Mouse (Mus musculus) brown adipose tissue, adult 24 weeks (tissue): Measurements from ENCODE around the gene Lemd1. TPM values are rescaled to one million over a fixed set of nuclear protein-coding genes. Genes with fewer than 3 reads are reported as not detected.
"Not testable (repeated sequence)": the region's sequence is repeated elsewhere in the genome, so short reads cannot be mapped to it uniquely, and the experiment has no call there.

ENCODE experiments used
- H3K27ac ChIP-seq: fragments of 200-500 bp; replicated peaks from 2 replicates; pipeline ENCODE4 v1.5.1; 2012; ENCODE audit warnings: low read depth, mild to moderate bottlenecking, low read length
- H3K4me1 ChIP-seq: fragments of 200-500 bp; 2 replicates; pipeline ENCODE4 v1.6.1; 2012; ENCODE audit warnings: low read length, mixed read lengths; ENCODE audit not compliant: control insufficient read depth, insufficient read depth, insufficient read length
- H3K4me3 ChIP-seq: fragments of 200-500 bp; 2 replicates; pipeline ENCODE4 v1.5.1; 2012; ENCODE audit warnings: low read depth, mild to moderate bottlenecking, low read length, moderate library complexity; ENCODE audit not compliant: insufficient read depth
- polyA plus RNA-seq: library from polyadenylated mRNA; stranded (reverse); fragments of >200 nt; gene quantifications from 2 replicates; pipeline ENCODE4 v1.2.4, GENCODE M21; 2012; ENCODE audit not compliant: missing spikeins, insufficient read depth, insufficient read length

Gene Lemd1
- polyA plus RNA-seq, 1 experiment = not detected

- Histone ChIP-seq H3K27ac (no peak overlapping the region), H3K4me3 (no peak overlapping the region), H3K4me1 (no peaks in the 10 kb centered on the region)
Observed at GRCm38 (mm10) chr1:132268418-132269060, 77.3 kb downstream of the Lemd1 start.

DNA sequence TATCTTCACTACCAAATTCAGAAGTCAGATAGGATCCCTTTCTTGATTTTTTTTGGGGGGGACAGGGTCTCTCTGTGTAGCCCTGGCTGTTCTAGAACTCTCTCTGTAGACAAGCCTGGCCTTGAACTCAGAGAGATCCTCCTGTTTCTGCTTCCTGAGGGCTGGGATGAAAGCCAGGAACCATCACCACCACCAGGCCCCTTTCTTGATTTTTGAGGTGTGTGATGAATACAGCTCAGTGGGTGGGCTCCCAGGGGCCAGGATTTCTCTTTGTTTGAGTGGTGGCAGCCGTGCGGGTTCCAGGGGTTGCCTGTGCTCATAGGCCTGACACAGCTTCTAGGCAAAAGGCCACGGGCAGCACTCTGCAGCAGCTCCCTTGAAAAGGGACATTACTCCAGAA, 80.0 kb downstream of the Lemd1 start:
- Histone ChIP-seq H3K4me3 (no peak overlapping the region), H3K4me1 (no peaks in the 10 kb centered on the region), H3K27ac (no peak overlapping the region)

DNA sequence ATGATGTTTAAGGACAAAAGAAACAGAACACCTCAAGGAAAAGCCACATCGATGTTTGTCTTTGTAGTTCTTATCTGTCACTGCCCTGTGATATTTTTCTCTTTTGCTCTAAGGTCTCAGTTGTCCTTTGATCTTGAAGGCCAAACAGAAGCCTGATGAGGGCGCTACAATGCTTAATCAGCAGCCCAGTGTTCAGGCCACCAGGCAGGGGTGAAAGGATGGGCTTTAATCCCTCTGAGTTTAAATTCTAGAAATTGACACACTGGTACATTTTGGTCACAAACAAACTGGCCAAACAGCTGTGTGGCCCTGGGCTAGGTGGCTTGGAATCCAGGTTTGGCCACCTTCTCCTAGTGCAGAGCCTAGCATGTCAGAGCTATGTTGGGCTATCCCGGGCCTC, 85.5 kb downstream of the Lemd1 start:
- H3K4me3 ChIP-seq = no peak overlapping the region
- H3K4me1 ChIP-seq = no peaks in the 10 kb centered on the region
- no peak overlapping the region for H3K27ac ChIP-seq

- no peak overlapping the region for H3K4me3 ChIP-seq
Observed at GRCm38 (mm10) chr1:132277124-132277523, 85.9 kb downstream of the Lemd1 start.

DNA sequence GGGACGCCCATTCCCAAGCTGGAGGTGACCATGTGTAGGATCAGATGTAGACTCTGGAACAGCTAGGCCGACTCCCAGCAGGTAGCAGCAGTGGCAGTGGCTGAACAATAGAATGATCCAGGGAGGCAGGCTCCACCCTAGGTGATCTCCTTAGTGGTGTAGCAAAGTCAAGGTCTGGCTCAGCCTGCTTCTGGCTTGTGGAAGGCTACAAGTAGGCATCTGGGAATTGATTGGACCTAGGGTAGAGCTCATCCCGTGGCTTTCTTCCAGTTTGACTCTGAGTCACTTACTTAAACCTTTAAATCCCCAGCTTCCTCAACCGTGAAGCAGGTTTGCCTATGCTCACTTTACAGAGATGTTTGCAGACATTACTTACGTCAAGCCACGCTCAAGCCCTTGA, 89.4 kb downstream of the Lemd1 start:
- not testable (repeated sequence) for H3K4me3 ChIP-seq, H3K27ac ChIP-seq, H3K4me1 ChIP-seq

More at GRCm38 (mm10) chr1:132277124-132277523, 85.9 kb downstream of the Lemd1 start:
- H3K4me1 ChIP-seq = no peaks in the 10 kb centered on the region
- H3K27ac ChIP-seq = no peak overlapping the region

GRCm38 (mm10) chr1:132281523-132282176, 90.4 kb downstream of the Lemd1 start:
- no peak overlapping the region for H3K27ac ChIP-seq
- H3K4me1 ChIP-seq = no peaks in the 10 kb centered on the region
- no peak overlapping the region for H3K4me3 ChIP-seq

DNA sequence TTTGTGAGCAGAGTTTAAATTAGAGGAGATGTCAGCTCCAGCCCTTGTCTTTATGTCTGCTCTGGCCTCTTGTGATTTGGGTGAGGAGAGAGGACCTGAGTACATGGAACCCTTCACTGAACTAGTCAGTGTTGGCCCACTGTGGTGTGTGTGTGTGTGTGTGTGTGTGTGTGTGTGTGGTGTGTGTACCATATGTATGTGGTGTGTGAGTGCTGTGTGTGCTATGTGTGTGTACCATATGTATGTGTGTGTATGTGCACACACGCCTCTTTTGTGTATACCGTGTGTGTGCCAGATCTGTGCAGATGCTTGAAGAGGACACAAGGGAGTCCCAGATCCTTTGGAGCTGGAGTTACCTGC, 90.9 kb downstream of the Lemd1 start:
- Histone ChIP-seq H3K27ac (no peak overlapping the region), H3K4me3 (no peak overlapping the region), H3K4me1 (no peaks in the 10 kb centered on the region)

DNA sequence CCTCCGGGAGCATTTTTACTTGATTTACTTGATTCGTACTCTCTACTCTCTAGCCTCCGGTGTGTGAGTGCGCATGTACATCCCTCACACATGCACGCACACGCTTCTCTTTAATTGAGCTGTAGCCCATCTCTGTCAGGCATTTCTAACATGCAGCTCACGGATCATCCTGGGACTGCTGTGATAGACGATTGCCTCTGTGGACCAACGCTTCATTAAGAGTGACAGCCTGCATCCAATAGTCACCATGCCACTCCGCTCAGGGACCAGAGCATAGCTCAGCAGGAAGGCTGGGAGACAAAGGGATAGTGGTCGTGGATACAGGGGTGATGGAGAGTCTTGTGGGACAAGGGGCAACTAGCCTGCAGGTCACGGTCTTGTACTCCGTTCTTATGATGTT, 91.8 kb downstream of the Lemd1 start:
- H3K4me1 ChIP-seq = peaks cover 3% of the 10 kb centered on the region; the same call in 1 of the 2 replicates
- no peak overlapping the region for H3K4me3 ChIP-seq
- no peak overlapping the region for H3K27ac ChIP-seq

GRCm38 (mm10) chr1:132286735-132287134, 95.5 kb downstream of the Lemd1 start:
- H3K4me3 ChIP-seq = no peak overlapping the region
- peaks cover 3% of the 10 kb centered on the region; the same call in 1 of the 2 replicates for H3K4me1 ChIP-seq
- H3K27ac ChIP-seq = no peak overlapping the region

DNA sequence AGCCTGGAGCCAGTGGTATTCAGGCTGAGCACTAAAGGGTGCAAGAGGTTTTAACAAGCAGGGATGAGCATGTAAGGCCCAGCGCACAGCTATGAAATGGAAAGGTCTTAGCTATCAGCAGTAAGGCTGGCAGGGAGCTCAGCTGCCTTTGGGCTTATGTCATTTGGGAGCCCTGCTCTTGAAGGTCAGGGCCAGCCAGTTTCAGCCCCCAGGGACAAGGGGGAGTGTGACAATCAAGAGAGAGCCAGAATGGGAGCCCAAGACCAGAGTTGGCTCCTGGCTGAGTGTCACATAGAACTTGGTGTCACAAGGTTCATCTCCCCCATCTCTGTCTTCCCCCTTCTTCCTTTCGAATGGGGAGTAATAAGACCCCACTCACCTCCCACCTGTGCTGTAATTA, 96.2 kb downstream of the Lemd1 start:
- H3K27ac ChIP-seq = no peak overlapping the region
- no peak overlapping the region for H3K4me3 ChIP-seq
- H3K4me1 ChIP-seq = peaks cover 3% of the 10 kb centered on the region; the same call in 1 of the 2 replicates

DNA sequence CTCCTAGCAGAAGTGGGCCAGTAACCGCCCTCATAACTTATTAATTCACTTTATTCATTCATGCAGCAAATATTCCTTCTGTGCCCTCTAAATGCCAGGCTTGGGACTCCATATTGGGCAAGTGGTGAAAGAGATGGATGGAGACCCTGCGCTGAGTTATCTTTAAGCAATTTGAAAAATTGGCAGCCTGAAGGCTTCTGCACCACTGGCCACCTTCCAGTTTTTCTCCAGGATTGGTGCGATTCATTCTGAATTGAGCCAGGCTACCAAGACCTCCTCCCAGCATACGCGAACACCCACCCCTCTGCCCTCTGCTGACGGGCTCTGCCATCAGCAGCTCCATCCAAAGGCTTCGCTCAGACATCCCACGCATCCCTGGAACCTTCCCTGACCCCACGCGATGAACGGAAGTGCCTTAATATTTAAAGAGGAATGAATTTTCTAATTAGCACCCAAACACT, 96.8 kb downstream of the Lemd1 start:
- Histone ChIP-seq H3K4me3 (no peak overlapping the region), H3K4me1 (peaks cover 3% of the 10 kb centered on the region; the same call in 1 of the 2 replicates), H3K27ac (no peak overlapping the region)

DNA sequence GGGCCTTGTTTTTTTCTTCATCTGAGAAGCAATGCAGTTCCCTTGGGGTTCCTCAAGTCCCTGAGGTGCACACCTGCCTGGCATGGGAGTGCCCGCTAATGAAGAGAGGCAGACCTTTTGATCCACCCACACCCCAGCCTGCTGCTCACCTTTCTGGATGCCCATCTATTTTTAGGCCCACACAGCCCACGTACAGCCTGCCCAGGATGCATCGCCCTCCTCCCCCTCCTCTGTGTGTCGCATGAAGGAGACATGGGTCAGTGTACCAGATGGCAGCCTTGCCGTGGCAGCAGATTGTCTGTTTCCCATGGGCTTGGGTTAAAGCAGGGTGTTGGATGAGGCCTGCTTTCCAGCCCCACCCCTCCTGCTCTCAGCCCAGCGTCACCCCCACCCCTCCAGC, 98.7 kb downstream of the Lemd1 start:
- Histone ChIP-seq H3K27ac (no peak overlapping the region), H3K4me3 (no peak overlapping the region), H3K4me1 (peaks cover 3% of the 10 kb centered on the region; the same call in 1 of the 2 replicates)

- H3K4me3 ChIP-seq = no peak overlapping the region
- H3K27ac ChIP-seq = no peak overlapping the region
- H3K4me1 ChIP-seq = peaks cover 3% of the 10 kb centered on the region; the same call in 1 of the 2 replicates
Observed at GRCm38 (mm10) chr1:132290921-132291675, 99.9 kb downstream of the Lemd1 start.

DNA sequence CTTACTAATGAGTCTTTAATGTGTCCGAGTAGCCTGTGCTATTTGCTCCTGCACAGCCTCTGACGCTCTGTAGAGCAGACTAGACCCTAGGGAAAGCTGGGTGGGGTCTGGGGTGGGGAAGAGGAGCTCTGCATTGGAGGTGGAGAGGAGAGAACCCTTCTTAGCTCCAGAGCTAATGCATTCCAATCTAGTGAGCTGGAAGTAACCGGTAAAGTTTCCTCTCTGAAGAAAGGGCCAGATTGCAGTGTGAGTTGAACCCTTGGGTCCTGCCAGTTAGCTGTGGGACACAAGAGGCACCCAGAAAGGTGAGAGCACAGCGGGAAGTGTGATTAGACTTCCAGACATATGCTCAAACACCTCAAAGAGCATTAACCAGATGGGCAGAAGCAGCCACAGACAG, 100.5 kb downstream of the Lemd1 start:
- Histone ChIP-seq H3K27ac (no peak overlapping the region), H3K4me1 (peaks cover 3% of the 10 kb centered on the region; the same call in 1 of the 2 replicates), H3K4me3 (no peak overlapping the region)

DNA sequence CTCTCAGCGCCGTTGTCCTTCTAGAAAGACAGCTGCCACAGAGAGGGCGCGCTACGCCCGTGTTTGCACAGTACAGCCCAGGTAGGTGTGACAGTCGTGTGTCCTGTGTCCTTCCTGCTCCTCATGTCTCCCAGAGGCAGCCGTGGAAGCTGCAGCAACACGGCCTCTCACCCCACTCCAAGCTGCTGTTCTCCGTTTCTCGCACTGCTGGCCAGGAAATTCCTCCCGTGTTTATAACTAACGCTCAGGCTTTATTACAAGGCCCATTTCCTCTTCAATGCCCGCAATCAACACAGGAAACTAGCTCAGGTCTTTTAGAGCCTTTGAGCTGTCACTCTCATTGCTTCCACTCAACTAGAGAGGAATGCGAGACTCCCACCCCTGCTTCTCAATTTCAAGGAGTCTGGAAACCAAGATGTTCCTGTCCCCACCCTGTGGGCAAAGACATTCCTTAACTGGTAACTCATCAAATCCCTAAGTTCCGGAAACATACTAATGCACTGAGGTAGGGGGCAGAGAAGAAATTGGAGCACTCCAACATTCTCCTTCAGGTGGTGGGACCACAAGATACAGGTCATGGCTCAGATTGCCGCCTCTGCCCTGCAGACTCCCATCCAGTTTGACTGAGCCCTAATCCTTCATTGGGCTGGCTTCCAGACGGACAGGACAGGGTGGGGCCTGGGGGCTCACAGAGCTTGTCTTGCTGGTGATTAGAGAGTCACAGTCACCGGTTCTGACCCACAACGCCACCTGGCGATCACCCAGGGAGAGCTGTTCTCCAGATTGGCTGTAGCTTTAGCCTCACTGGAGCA, 101.3 kb downstream of the Lemd1 start:
- Histone ChIP-seq H3K4me1 (peaks cover 2% of the 10 kb centered on the region; the same call in 1 of the 2 replicates), H3K4me3 (no peak overlapping the region), H3K27ac (no peak overlapping the region)
